Mouse (Mus musculus) ES-Bruce4 (cell line): ENCODE measurements around the gene Pfkp.

Source experiments
- CTCF ChIP-seq: IDR thresholded peaks from one replicate; pipeline ENCODE4 v1.8.1; 2011; ENCODE audit warnings: low read depth, low read length
- POLR2A ChIP-seq: IDR thresholded peaks from one replicate; pipeline ENCODE4 v1.8.1; 2011; ENCODE audit warnings: low read length; ENCODE audit not compliant: insufficient read depth

GRCm38 (mm10) chr13:6575920-6576509, 72.6 kb downstream of the Pfkp start:
- TF ChIP-seq CTCF (no peak), POLR2A (no peak)
